Mouse (Mus musculus) forebrain, postnatal 0 days (tissue): Measurements from ENCODE around the gene Triobp. TPM values are rescaled to one million over a fixed set of nuclear protein-coding genes. Genes with fewer than 3 reads are reported as not detected.
A peak's percentile ranks its signal among the peaks of the same experiment; 100 is the strongest.

Experiments
- ATAC-seq: fragments of 200-750 bp; cut with Nextera tagmentation; 2 replicates; pipeline ENCODE4 v1.8.0; 2017; ENCODE audit warnings: mild to moderate bottlenecking, moderate library complexity
- DNase-seq: peaks from one replicate; pipeline ENCODE4 v3.0.0-alpha.2; 2015
- H3K27ac ChIP-seq: fragments of 300-500 bp; sonication (generic); 2 replicates; pipeline ENCODE4 v1.5.1; 2014; ENCODE audit warnings: low read depth, mild to moderate bottlenecking, antibody characterized with exemption, low read length, moderate library complexity, mixed read lengths
- H3K27me3 ChIP-seq: fragments of 300-500 bp; sonication (generic); 2 replicates; pipeline ENCODE4 v1.6.1; 2014; ENCODE audit warnings: mild to moderate bottlenecking, low read length, mixed read lengths; ENCODE audit not compliant: insufficient read depth
- H3K36me3 ChIP-seq: fragments of 300-500 bp; sonication (generic); 2 replicates; pipeline ENCODE4 v1.6.1; 2014; ENCODE audit warnings: mild to moderate bottlenecking, moderate library complexity; ENCODE audit not compliant: insufficient read depth
- H3K4me1 ChIP-seq: fragments of 300-500 bp; sonication (generic); 2 replicates; pipeline ENCODE4 v1.6.1; 2014; ENCODE audit warnings: antibody characterized with exemption; ENCODE audit not compliant: insufficient read depth
- H3K4me2 ChIP-seq: fragments of 300-500 bp; sonication (generic); 2 replicates; pipeline ENCODE4 v1.6.1; 2014; ENCODE audit warnings: low read depth, mild to moderate bottlenecking, moderate library complexity
- H3K4me3 ChIP-seq: fragments of 300-500 bp; sonication (generic); 2 replicates; pipeline ENCODE4 v1.5.1; 2014; ENCODE audit warnings: low read depth, low read length, mixed read lengths
- H3K9ac ChIP-seq: fragments of 300-500 bp; sonication (generic); 2 replicates; pipeline ENCODE4 v1.6.1; 2014; ENCODE audit warnings: mild to moderate bottlenecking
- H3K9me3 ChIP-seq: fragments of 300-500 bp; sonication (generic); 2 replicates; pipeline ENCODE4 v1.6.1; 2016; ENCODE audit warnings: low read length
- CTCF ChIP-seq: sonication (generic); IDR thresholded peaks from 2 replicates; pipeline ENCODE4 v1.5.1; 2016; ENCODE audit warnings: antibody characterized with exemption, control low read depth, low read depth
- WGBS: fragments of 180-500 bp; shearing (Covaris S2); extraction: QIAGEN DNeasy Blood & Tissue Kit; methylation state at CpG from one replicate; pipeline ENCODE4 v1.1.7; 2014; 5-methylcytosine and 5-hydroxymethylcytosine counted together
- polyA plus RNA-seq: library from polyadenylated mRNA; unstranded; fragments of >200 nt; fragmentation: Nextera tagmentation; extraction: Ambion mirVana; gene quantifications from 2 replicates; pipeline ENCODE4 v1.2.1, GENCODE M21; 2015
- total RNA-seq: library from RNA; depleted of rRNA; stranded (reverse); fragments of >200 nt; gene quantifications from 2 replicates; pipeline ENCODE4 v1.2.3, GENCODE M21; 2014

Triobp gene
- total and polyA plus RNA-seq, 2 experiments from 2014 or later = 30.5 to 36.7 TPM

GRCm38 (mm10) chr15:78989152-78990092 lies 41.9 kb downstream of the Triobp start:
- Histone ChIP-seq H3K27ac (no peak overlapping the region), H3K36me3 (peaks cover 48% of the 10 kb centered on the region)

GRCm38 (mm10) chr15:78990093-78990463 lies 42.6 kb downstream of the Triobp start:
- Histone ChIP-seq H3K4me2 (no peak overlapping the region), H3K27ac (no peak overlapping the region), H3K9ac (no peak overlapping the region), H3K9me3 (no peaks in the 10 kb centered on the region), H3K4me1 (peaks cover 4% of the 10 kb centered on the region; the same call in 1 of the 2 replicates), H3K36me3 (peaks cover 53% of the 10 kb centered on the region), H3K4me3 (no peak overlapping the region), H3K27me3 (no peaks in the 10 kb centered on the region)
- DNase-seq (no peak), ATAC-seq (no peak)
- TF ChIP-seq CTCF = no peak
- 96% methylated on average over 9 of the region's 9 CpGs for WGBS

More at GRCm38 (mm10) chr15:78989152-78990092, 41.9 kb downstream of the Triobp start:
- ATAC-seq = no peak
- Histone ChIP-seq H3K9ac (no peak overlapping the region), H3K27me3 (no peaks in the 10 kb centered on the region), H3K9me3 (no peaks in the 10 kb centered on the region), H3K4me2 (no peak overlapping the region), H3K4me1 (peaks cover 4% of the 10 kb centered on the region; the same call in 1 of the 2 replicates), H3K4me3 (no peak overlapping the region)
- 88% methylated on average over 14 of the region's 14 CpGs for WGBS
- TF ChIP-seq CTCF = no peak
- DNase-seq = no peak

GRCm38 (mm10) chr15:78990970-78991525 lies 43.5 kb downstream of the Triobp start:
- WGBS = 94% methylated on average over 25 of the region's 25 CpGs
- H3K9me3 ChIP-seq = no peaks in the 10 kb centered on the region
- H3K4me3 ChIP-seq = no peak overlapping the region
- DNase-seq = no peak
- no peak overlapping the region for H3K9ac ChIP-seq
- peaks cover 4% of the 10 kb centered on the region; the same call in 1 of the 2 replicates for H3K4me1 ChIP-seq
- H3K4me2 ChIP-seq = no peak overlapping the region
- no peak for TF ChIP-seq CTCF
- H3K27me3 ChIP-seq = no peaks in the 10 kb centered on the region
- no peak for ATAC-seq
- no peak overlapping the region for H3K27ac ChIP-seq
- peaks cover 60% of the 10 kb centered on the region for H3K36me3 ChIP-seq

GRCm38 (mm10) chr15:78992235-78992634 lies 44.7 kb downstream of the Triobp start:
- Histone ChIP-seq H3K9ac (no peak overlapping the region), H3K27me3 (no peaks in the 10 kb centered on the region), H3K27ac (no peak overlapping the region), H3K4me2 (no peak overlapping the region), H3K9me3 (no peaks in the 10 kb centered on the region), H3K4me3 (no peak overlapping the region), H3K4me1 (peaks cover 4% of the 10 kb centered on the region; the same call in 1 of the 2 replicates), H3K36me3 (peaks cover 61% of the 10 kb centered on the region)
- ATAC-seq (no peak), DNase-seq (no peak)
- TF ChIP-seq CTCF = peak; percentile 26; the same call in 1 of the 2 replicates
- 93% methylated on average over 7 of the region's 7 CpGs for WGBS

GRCm38 (mm10) chr15:78992925-78993324 lies 45.4 kb downstream of the Triobp start:
- ATAC-seq = no peak
- Histone ChIP-seq H3K27me3 (no peaks in the 10 kb centered on the region), H3K27ac (no peak overlapping the region), H3K36me3 (peaks cover 61% of the 10 kb centered on the region), H3K9ac (no peak overlapping the region), H3K4me3 (no peak overlapping the region), H3K9me3 (no peaks in the 10 kb centered on the region), H3K4me1 (peaks cover 4% of the 10 kb centered on the region; the same call in 1 of the 2 replicates), H3K4me2 (no peak overlapping the region)
- DNase-seq = no peak
- TF ChIP-seq CTCF = no peak
- WGBS = 97% methylated on average over 24 of the region's 24 CpGs

GRCm38 (mm10) chr15:78995916-78996315 lies 48.4 kb downstream of the Triobp start:
- no peak for TF ChIP-seq CTCF
- Histone ChIP-seq H3K4me1 (no peaks in the 10 kb centered on the region), H3K9me3 (no peaks in the 10 kb centered on the region), H3K27ac (no peak overlapping the region), H3K36me3 (peaks cover 63% of the 10 kb centered on the region), H3K9ac (no peak overlapping the region), H3K4me2 (no peak overlapping the region), H3K27me3 (no peaks in the 10 kb centered on the region), H3K4me3 (no peak overlapping the region)
- no peak for DNase-seq
- no peak for ATAC-seq
- 95% methylated on average over 4 of the region's 4 CpGs for WGBS

- TF ChIP-seq CTCF = no peak
- 86% methylated on average over 3 of the region's 3 CpGs for WGBS
- Histone ChIP-seq H3K27me3 (no peaks in the 10 kb centered on the region), H3K4me1 (no peaks in the 10 kb centered on the region), H3K9ac (no peak overlapping the region), H3K9me3 (no peaks in the 10 kb centered on the region), H3K27ac (no peak overlapping the region), H3K4me2 (no peak overlapping the region), H3K4me3 (no peak overlapping the region), H3K36me3 (peaks cover 63% of the 10 kb centered on the region)
- DNase-seq (no peak), ATAC-seq (no peak)
These were observed 49.1 kb downstream of the Triobp start for GRCm38 (mm10) chr15:78996663-78997062.
